Mouse (Mus musculus) gonadal fat pad, adult 2 months (tissue): ENCODE measurements at regions not wholly inside any gene's neighbourhood (a gene's known extent, or its start where the extent isn't known, plus 50 kb on each side); places are given as distances from the start of the nearest gene placed in this dataset.

Source experiments
- DNase-seq: peaks from one replicate; pipeline ENCODE4 v3.0.0-alpha.2; 2012; ENCODE audit warnings: low read depth

- no peak for DNase-seq
Measured at GRCm38 (mm10) chr13:99847531-99847930, 53.4 kb downstream of the Cartpt start.

- no peak for DNase-seq
Measured at GRCm38 (mm10) chr13:99842626-99843025, 58.3 kb downstream of the Cartpt start.

- no peak for DNase-seq
Measured at GRCm38 (mm10) chr13:99839446-99839845, 61.4 kb downstream of the Cartpt start.

GRCm38 (mm10) chr13:99837772-99838425, 63.0 kb downstream of the Cartpt start:
- no peak for DNase-seq

GRCm38 (mm10) chr13:99837180-99837579, 63.7 kb downstream of the Cartpt start:
- no peak for DNase-seq

- no peak for DNase-seq
Measured at GRCm38 (mm10) chr13:99836586-99836985, 64.3 kb downstream of the Cartpt start.

- no peak for DNase-seq
Measured at GRCm38 (mm10) chr13:99835518-99835917, 65.4 kb downstream of the Cartpt start.

GRCm38 (mm10) chr13:99830080-99830724, 70.7 kb downstream of the Cartpt start:
- no peak for DNase-seq

GRCm38 (mm10) chr13:99827573-99827972, 73.3 kb downstream of the Cartpt start:
- DNase-seq, result no peak

- no peak for DNase-seq
Measured at GRCm38 (mm10) chr13:99824625-99825024, 76.3 kb downstream of the Cartpt start.

GRCm38 (mm10) chr13:99816666-99817065, 84.2 kb downstream of the Cartpt start:
- no peak for DNase-seq

- no peak for DNase-seq
Measured at GRCm38 (mm10) chr13:99815786-99816185, 85.1 kb downstream of the Cartpt start.

- no peak for DNase-seq
Measured at GRCm38 (mm10) chr13:99814801-99815200, 86.1 kb downstream of the Cartpt start.

- DNase-seq, result no peak
Measured at GRCm38 (mm10) chr13:99814033-99814556, 86.8 kb downstream of the Cartpt start.

- no peak for DNase-seq
Measured at GRCm38 (mm10) chr13:99794448-99794847, 106.4 kb downstream of the Cartpt start.

GRCm38 (mm10) chr13:99793786-99794435, 107.0 kb downstream of the Cartpt start:
- DNase-seq, result no peak

- no peak for DNase-seq
Measured at GRCm38 (mm10) chr13:99793001-99793400, 107.9 kb downstream of the Cartpt start.

GRCm38 (mm10) chr13:99790951-99791350, 109.9 kb downstream of the Cartpt start:
- no peak for DNase-seq

- DNase-seq, result no peak
Measured at GRCm38 (mm10) chr13:99787760-99788159, 113.1 kb downstream of the Cartpt start.

GRCm38 (mm10) chr13:99785427-99785826, 115.5 kb downstream of the Cartpt start:
- no peak for DNase-seq

GRCm38 (mm10) chr13:99784314-99784713, 116.6 kb downstream of the Cartpt start:
- peak; percentile 33 for DNase-seq

- no peak for DNase-seq
Measured at GRCm38 (mm10) chr13:99782883-99783721, 117.8 kb downstream of the Cartpt start.
